Mouse (Mus musculus) CH12.LX (cell line): Measurements from ENCODE around the gene Copb2.

Source experiments
- CTCF ChIP-seq, 2 experiments: IDR thresholded peaks in 1 of 2; conservative IDR thresholded peaks in 1 of 2; 2 replicates each; pipeline ENCODE4 v1.5.1; 2011 to 2012; ENCODE audit warnings: low read depth in 2 of 2, low read length in 2 of 2, improper control_type of control experiment in 1 of 2, inconsistent platforms in 1 of 2, mild to moderate bottlenecking in 1 of 2, moderate library complexity in 1 of 2
- EP300 ChIP-seq: IDR thresholded peaks from 2 replicates; pipeline ENCODE4 v1.6.1; 2011; ENCODE audit warnings: low read length, improper control_type of control experiment
- MAFK ChIP-seq: IDR thresholded peaks from 2 replicates; pipeline ENCODE4 v1.6.1; 2011; ENCODE audit warnings: low read length, improper control_type of control experiment; ENCODE audit not compliant: insufficient replicate concordance
- POLR2A ChIP-seq: IDR thresholded peaks from 2 replicates; pipeline ENCODE4 v1.6.1; 2011; ENCODE audit warnings: low read depth, mild to moderate bottlenecking, improper control_type of control experiment, low read length
- SIN3A ChIP-seq: IDR thresholded peaks from 2 replicates; pipeline ENCODE4 v1.6.1; 2012; ENCODE audit warnings: low read length, improper control_type of control experiment, inconsistent platforms
- ZKSCAN1 ChIP-seq: IDR thresholded peaks from 2 replicates; pipeline ENCODE4 v1.6.1; 2012; ENCODE audit warnings: low read depth, inconsistent platforms, low read length, improper control_type of control experiment, borderline replicate concordance
- ZNF384 ChIP-seq: IDR thresholded peaks from 2 replicates; pipeline ENCODE4 v1.6.1; 2012; ENCODE audit warnings: low read depth, low read length, improper control_type of control experiment, inconsistent platforms

- TF ChIP-seq POLR2A (no peak), CTCF (conservative IDR thresholded peaks at IDR 0.05 in 1 of 2, IDR thresholded peaks at IDR 0.05 in 1 of 2; ENCODE audit: low read depth in 2 of 2, low read length in 2 of 2) (no peak), EP300 (no peak), ZNF384 (no peak), MAFK (no peak), SIN3A (no peak), ZKSCAN1 (no peak)
Observed at GRCm38 (mm10) chr9:98524786-98525542, 38.6 kb upstream of the Copb2 start.
